Mouse (Mus musculus) ES-Bruce4 (cell line): ENCODE results near the gene Prkag2.

Source experiments
- CTCF ChIP-seq: IDR thresholded peaks from one replicate; pipeline ENCODE4 v1.8.1; 2011; ENCODE audit warnings: low read depth, low read length
- EP300 ChIP-seq: IDR thresholded peaks from 2 replicates; pipeline ENCODE4 v1.6.1; 2011; ENCODE audit warnings: low read depth, low read length; ENCODE audit not compliant: insufficient read depth
- POLR2A ChIP-seq: IDR thresholded peaks from one replicate; pipeline ENCODE4 v1.8.1; 2011; ENCODE audit warnings: low read length; ENCODE audit not compliant: insufficient read depth

- no peak for TF ChIP-seq POLR2A
- no peak for TF ChIP-seq CTCF
- TF ChIP-seq EP300, result no peak
Observed at GRCm38 (mm10) chr5:25080438-25080945, 19.9 kb downstream of the Prkag2 start.
